In the genomic region with DNA sequence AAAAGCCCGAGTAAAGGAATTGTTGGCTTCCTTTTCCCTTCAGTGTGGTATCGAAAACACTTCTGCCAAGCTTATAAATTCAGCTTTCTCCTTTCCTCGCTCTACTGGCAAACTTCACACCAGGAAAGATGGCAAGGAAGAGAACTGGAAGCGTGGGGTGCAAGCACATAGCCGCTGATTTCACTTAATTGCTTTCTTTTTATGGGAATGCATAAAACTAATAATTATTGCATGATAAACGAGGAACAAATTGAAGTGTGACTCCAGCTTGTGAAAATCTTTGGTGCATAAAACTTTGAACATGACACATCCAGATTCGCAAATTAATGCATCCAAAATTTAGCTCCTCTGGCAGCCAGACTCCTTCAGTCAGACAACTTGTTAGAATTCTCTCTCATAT, we compare ENCODE assay signal across 25 mouse cellular contexts.
DNase-seq lines count a peak whose midpoint lies in the region; ATAC-seq and TF ChIP-seq lines count a peak whose summit lies in the region.
"Had no signal": no experiment of that assay in that cellular context is flagged by ENCODE, and none has a peak within 500 bp of the region (broad histone marks: within the 10 kb centered on the region; RNA-seq: fewer than 3 reads in every experiment).

No protein-coding gene starts in this region.

- ATAC-seq in embryonic facial prominence, embryonic 13.5 days (ENCODE audit: insufficient number of reproducible peaks, insufficient read depth, low FRiP score, low TSS enrichment, low read depth): no peak
- ATAC-seq: activated CD4-positive, CD25-positive, alpha-beta regulatory T cell, adult 4 months; intestine, postnatal 0 days; midbrain, embryonic 16.5 days had no signal

- peaks cover 29% of the 10 kb centered on the region for H3K36me3 ChIP-seq in embryonic facial prominence, embryonic 13.5 days
- H3K36me3 ChIP-seq in embryonic facial prominence, embryonic 10.5 days (replicated peaks): peaks cover 33% of the 10 kb centered on the region
- no peaks in the 10 kb centered on the region for H3K36me3 ChIP-seq in heart, adult 2 months (ENCODE audit: control insufficient read depth, insufficient read depth, low read length)

- TF ChIP-seq POLR2A in heart, adult 2 months (IDR thresholded peaks at IDR 0.05; ENCODE audit: insufficient read depth, low read depth, low read length): no peak

- DNase-seq in embryonic facial prominence, embryonic 10.5 days (ENCODE audit: low spot score): no peak
- DNase-seq in layer of hippocampus, adult 2 months (ENCODE audit: low spot score in 2 of 2): peak in 1 of 2 experiments; percentile 4
- no peak for DNase-seq in layer of hippocampus, postnatal 25 days (ENCODE audit: extremely low spot score in 1 of 2, low spot score in 1 of 2)
- DNase-seq in right cerebral cortex, postnatal 25 days: peak; percentile 6
- no peak for DNase-seq in right cerebral cortex, postnatal 4 days
- DNase-seq in heart, adult 2 months: no peak
- DNase-seq: adrenal gland, adult 2 months; cerebellum, adult 11-12 months; cerebellum, adult 9-11 months; embryo, embryonic 11 days; heart, postnatal 10 days; kidney, postnatal 14 days; lung, postnatal 36 days had no signal

- peaks cover 26% of the 10 kb centered on the region for H3K4me1 ChIP-seq in embryonic facial prominence, embryonic 13.5 days
- peaks cover 9% of the 10 kb centered on the region for H3K4me1 ChIP-seq in embryonic facial prominence, embryonic 10.5 days
- H3K4me1 ChIP-seq in heart, adult 2 months (ENCODE audit: control insufficient read depth, insufficient read depth, low read length): no peaks in the 10 kb centered on the region
- H3K4me1 ChIP-seq: heart, embryonic 13.5 days; limb, embryonic 13.5 days; lung, embryonic 15.5 days had no signal

- H3K27ac ChIP-seq in embryonic facial prominence, embryonic 13.5 days: peak overlapping the region; percentile 22; the same call in 1 of the 2 replicates
- no peak overlapping the region for H3K27ac ChIP-seq in embryonic facial prominence, embryonic 10.5 days (replicated peaks)
- peak overlapping the region; percentile 59; the same call in 1 of the 2 replicates for H3K27ac ChIP-seq in layer of hippocampus, adult 2 months
- no peak overlapping the region for H3K27ac ChIP-seq in heart, adult 2 months
- H3K27ac ChIP-seq: heart, embryonic 13.5 days; hindbrain, embryonic 14.5 days; limb, embryonic 13.5 days; lung, embryonic 15.5 days had no signal

- H3K27me3 ChIP-seq in embryonic facial prominence, embryonic 13.5 days: no peaks in the 10 kb centered on the region
- no peaks in the 10 kb centered on the region for H3K27me3 ChIP-seq in embryonic facial prominence, embryonic 10.5 days (replicated peaks; ENCODE audit: low read depth, poor library complexity, severe bottlenecking)
- H3K27me3 ChIP-seq in heart, adult 2 months (ENCODE audit: control insufficient read depth, insufficient read depth, low read length): no peaks in the 10 kb centered on the region
- H3K27me3 ChIP-seq: CH12.LX; heart, embryonic 13.5 days; limb, embryonic 13.5 days; lung, embryonic 15.5 days had no signal

- TF ChIP-seq EP300 in heart, adult 2 months (IDR thresholded peaks at IDR 0.05; ENCODE audit: insufficient read depth, low read depth, low read length): no peak

- H3K4me3 ChIP-seq in embryonic facial prominence, embryonic 13.5 days: no peak overlapping the region
- H3K4me3 ChIP-seq in embryonic facial prominence, embryonic 10.5 days: no peak overlapping the region
- H3K4me3 ChIP-seq in layer of hippocampus, adult 2 months: no peak overlapping the region; the same call in 1 of the 2 replicates
- H3K4me3 ChIP-seq in heart, adult 2 months: no peak overlapping the region
- H3K4me3 ChIP-seq: erythroblast, embryonic 14.5 days; heart, embryonic 13.5 days; limb, embryonic 13.5 days; lung, embryonic 15.5 days had no signal

- no peak for TF ChIP-seq CTCF in layer of hippocampus, adult 2 months (conservative IDR thresholded peaks at IDR 0.05)
- TF ChIP-seq CTCF in heart, adult 2 months (IDR thresholded peaks at IDR 0.05): no peak

- intact Hi-C loops in heart, adult 2 months (cut with DNase I): no loop called here

- 82% methylated on average over 7 of the region's 7 CpGs for WGBS in embryonic facial prominence, embryonic 13.5 days
- 88% methylated on average over 7 of the region's 7 CpGs for WGBS in embryonic facial prominence, embryonic 10.5 days
- WGBS in heart, adult 2 months: 80% methylated on average over 7 of the region's 7 CpGs

- no peaks in the 10 kb centered on the region for H3K79me2 ChIP-seq in heart, adult 2 months (replicated peaks; ENCODE audit: control insufficient read depth, insufficient read depth, low read length)

- H3K4me2 ChIP-seq in embryonic facial prominence, embryonic 13.5 days: no peak overlapping the region
- H3K4me2 ChIP-seq: heart, embryonic 13.5 days; hindbrain, embryonic 14.5 days; limb, embryonic 13.5 days; liver, embryonic 11.5 days; lung, embryonic 15.5 days; midbrain, embryonic 11.5 days had no signal

- H3K9me3 ChIP-seq in embryonic facial prominence, embryonic 13.5 days: peaks cover 3% of the 10 kb centered on the region; the same call in 1 of the 2 replicates
- H3K9me3 ChIP-seq in embryonic facial prominence, embryonic 10.5 days: peaks cover 6% of the 10 kb centered on the region; the same call in 1 of the 2 replicates
- H3K9me3 ChIP-seq: limb, embryonic 13.5 days; lung, embryonic 15.5 days had no signal

- no peak overlapping the region for H3K9ac ChIP-seq in embryonic facial prominence, embryonic 13.5 days
- H3K9ac ChIP-seq in heart, adult 2 months (ENCODE audit: low read depth, low read length): no peak overlapping the region
- H3K9ac ChIP-seq: heart, embryonic 13.5 days; hindbrain, embryonic 14.5 days; limb, embryonic 13.5 days; lung, embryonic 15.5 days had no signal

Comparison
In these comparisons a context has a peak if more than half of its experiments do, and no peak if none do; other contexts are left out.
1. H3K27ac ChIP-seq: peak in embryonic facial prominence, embryonic 13.5 days (single experiment) and layer of hippocampus, adult 2 months (single experiment); none in embryonic facial prominence, embryonic 10.5 days (single experiment) and heart, adult 2 months (single experiment).